Mouse (Mus musculus): ENCODE results near the gene Srgap1. TPM values are rescaled to one million over a fixed set of nuclear protein-coding genes. Genes with fewer than 3 reads are reported as not detected.

Srgap1 gene
- polyA plus RNA-seq, 1 experiment, result not detected

GRCm38 (mm10) chr10:121853385-121853808, 193.7 kb downstream of the Srgap1 start:
- H3K4me3 ChIP-seq (replicated peaks), result no peak overlapping the region
- TF ChIP-seq FLI1 (IDR thresholded peaks at IDR 0.05; ENCODE audit: low read length) (no peak), GATA1 (IDR thresholded peaks at IDR 0.05; ENCODE audit: borderline replicate concordance, low read length) (no peak)
- peaks cover 24% of the 10 kb centered on the region for H3K9me3 ChIP-seq
- H3K27me3 ChIP-seq (replicated peaks), result no peaks in the 10 kb centered on the region
- H3K4me1 ChIP-seq, result no peaks in the 10 kb centered on the region
- no peaks in the 10 kb centered on the region for H3K36me3 ChIP-seq (replicated peaks; ENCODE audit: low read length)

GRCm38 (mm10) chr10:121849496-121849895, 197.6 kb downstream of the Srgap1 start:
- H3K4me1 ChIP-seq, result no peaks in the 10 kb centered on the region
- H3K9me3 ChIP-seq, result peaks cover 12% of the 10 kb centered on the region
- no peaks in the 10 kb centered on the region for H3K36me3 ChIP-seq (replicated peaks; ENCODE audit: low read length)
- TF ChIP-seq GATA1 (IDR thresholded peaks at IDR 0.05; ENCODE audit: borderline replicate concordance, low read length) (no peak), FLI1 (IDR thresholded peaks at IDR 0.05; ENCODE audit: low read length) (no peak)
- H3K27me3 ChIP-seq (replicated peaks), result no peaks in the 10 kb centered on the region
- H3K4me3 ChIP-seq (replicated peaks), result no peak overlapping the region

GRCm38 (mm10) chr10:121845677-121846076, 201.4 kb downstream of the Srgap1 start:
- Histone ChIP-seq H3K36me3 (replicated peaks; ENCODE audit: low read length) (no peaks in the 10 kb centered on the region), H3K27me3 (replicated peaks) (no peaks in the 10 kb centered on the region), H3K4me1 (no peaks in the 10 kb centered on the region), H3K9me3 (no peaks in the 10 kb centered on the region), H3K4me3 (replicated peaks) (no peak overlapping the region)
- TF ChIP-seq FLI1 (IDR thresholded peaks at IDR 0.05; ENCODE audit: low read length) (no peak), GATA1 (IDR thresholded peaks at IDR 0.05; ENCODE audit: borderline replicate concordance, low read length) (no peak)

- Histone ChIP-seq H3K4me3 (replicated peaks) (no peak overlapping the region), H3K36me3 (replicated peaks; ENCODE audit: low read length) (no peaks in the 10 kb centered on the region), H3K4me1 (no peaks in the 10 kb centered on the region), H3K9me3 (peaks cover 16% of the 10 kb centered on the region), H3K27me3 (replicated peaks) (no peaks in the 10 kb centered on the region)
- TF ChIP-seq FLI1 (IDR thresholded peaks at IDR 0.05; ENCODE audit: low read length) (no peak), GATA1 (IDR thresholded peaks at IDR 0.05; ENCODE audit: borderline replicate concordance, low read length) (no peak)
Measured at GRCm38 (mm10) chr10:121837166-121837898, 209.8 kb downstream of the Srgap1 start.

- no peaks in the 10 kb centered on the region for H3K27me3 ChIP-seq (replicated peaks)
- no peak overlapping the region for H3K4me3 ChIP-seq (replicated peaks)
- TF ChIP-seq FLI1 (IDR thresholded peaks at IDR 0.05; ENCODE audit: low read length), result no peak
- no peaks in the 10 kb centered on the region for H3K36me3 ChIP-seq (replicated peaks; ENCODE audit: low read length)
- no peaks in the 10 kb centered on the region for H3K4me1 ChIP-seq
- H3K9me3 ChIP-seq, result peaks cover 16% of the 10 kb centered on the region
Measured at GRCm38 (mm10) chr10:121836507-121837165, 210.5 kb downstream of the Srgap1 start.

GRCm38 (mm10) chr10:121833443-121833842, 213.7 kb downstream of the Srgap1 start:
- no peak for TF ChIP-seq GATA1 (IDR thresholded peaks at IDR 0.05; ENCODE audit: borderline replicate concordance, low read length)
- TF ChIP-seq FLI1 (IDR thresholded peaks at IDR 0.05; ENCODE audit: low read length), result no peak
- peaks cover 4% of the 10 kb centered on the region for H3K4me1 ChIP-seq
- H3K27me3 ChIP-seq (replicated peaks), result no peaks in the 10 kb centered on the region
- no peak overlapping the region for H3K4me3 ChIP-seq (replicated peaks)
- no peaks in the 10 kb centered on the region for H3K36me3 ChIP-seq (replicated peaks; ENCODE audit: low read length)
- peaks cover 11% of the 10 kb centered on the region; the same call in 1 of the 2 replicates for H3K9me3 ChIP-seq

- H3K4me3 ChIP-seq (replicated peaks), result no peak overlapping the region
- H3K9me3 ChIP-seq, result no peaks in the 10 kb centered on the region
- TF ChIP-seq FLI1 (IDR thresholded peaks at IDR 0.05; ENCODE audit: low read length), result no peak
- no peak for TF ChIP-seq GATA1 (IDR thresholded peaks at IDR 0.05; ENCODE audit: borderline replicate concordance, low read length)
- no peaks in the 10 kb centered on the region for H3K27me3 ChIP-seq (replicated peaks)
- H3K4me1 ChIP-seq, result peaks cover 4% of the 10 kb centered on the region
- no peaks in the 10 kb centered on the region for H3K36me3 ChIP-seq (replicated peaks; ENCODE audit: low read length)
Measured at GRCm38 (mm10) chr10:121830335-121831307, 216.5 kb downstream of the Srgap1 start.

- Histone ChIP-seq H3K9me3 (no peaks in the 10 kb centered on the region), H3K4me3 (replicated peaks) (no peak overlapping the region), H3K36me3 (replicated peaks; ENCODE audit: low read length) (no peaks in the 10 kb centered on the region), H3K27me3 (replicated peaks) (no peaks in the 10 kb centered on the region), H3K4me1 (peaks cover 4% of the 10 kb centered on the region)
- TF ChIP-seq GATA1 (IDR thresholded peaks at IDR 0.05; ENCODE audit: borderline replicate concordance, low read length) (no peak), FLI1 (IDR thresholded peaks at IDR 0.05; ENCODE audit: low read length) (no peak)
Measured at GRCm38 (mm10) chr10:121829800-121830303, 217.3 kb downstream of the Srgap1 start.

- H3K9me3 ChIP-seq, result no peaks in the 10 kb centered on the region
- TF ChIP-seq GATA1 (IDR thresholded peaks at IDR 0.05; ENCODE audit: borderline replicate concordance, low read length) (no peak), FLI1 (IDR thresholded peaks at IDR 0.05; ENCODE audit: low read length) (no peak)
- no peak overlapping the region for H3K4me3 ChIP-seq (replicated peaks)
Measured at GRCm38 (mm10) chr10:121829034-121829433, 218.1 kb downstream of the Srgap1 start.

More at GRCm38 (mm10) chr10:121829034-121829433, 218.1 kb downstream of the Srgap1 start:
- H3K27me3 ChIP-seq (replicated peaks), result no peaks in the 10 kb centered on the region
- no peaks in the 10 kb centered on the region for H3K36me3 ChIP-seq (replicated peaks; ENCODE audit: low read length)
- H3K4me1 ChIP-seq, result peaks cover 4% of the 10 kb centered on the region
